Mouse (Mus musculus) heart, embryonic 12.5 days (tissue): ENCODE measurements around the gene Aip. TPM values are rescaled to one million over a fixed set of nuclear protein-coding genes. Genes with fewer than 3 reads are reported as not detected.

Experiments used
- ATAC-seq: fragments of 200-750 bp; cut with Nextera tagmentation; 2 replicates; pipeline ENCODE4 v1.8.0; 2017; ENCODE audit warnings: moderate TSS enrichment, moderate library complexity; ENCODE audit not compliant: insufficient number of reproducible peaks, low FRiP score
- H3K27ac ChIP-seq: fragments of 300-500 bp; sonication (generic); 2 replicates; pipeline ENCODE4 v1.5.1; 2016; ENCODE audit warnings: mild to moderate bottlenecking, moderate library complexity; ENCODE audit not compliant: poor library complexity, severe bottlenecking
- H3K27me3 ChIP-seq: fragments of 300-500 bp; sonication (generic); replicated peaks from 2 replicates; pipeline ENCODE4 v1.6.1; 2016; ENCODE audit warnings: mild to moderate bottlenecking, moderate library complexity
- H3K36me3 ChIP-seq: fragments of 300-500 bp; sonication (generic); 2 replicates; pipeline ENCODE4 v1.6.1; 2016; ENCODE audit warnings: mild to moderate bottlenecking, moderate library complexity
- H3K4me1 ChIP-seq: fragments of 300-500 bp; sonication (generic); replicated peaks from 2 replicates; pipeline ENCODE4 v1.6.1; 2016; ENCODE audit warnings: mild to moderate bottlenecking
- H3K4me2 ChIP-seq: fragments of 300-500 bp; sonication (generic); 2 replicates; pipeline ENCODE4 v1.6.1; 2016; ENCODE audit warnings: mild to moderate bottlenecking, moderate library complexity
- H3K4me3 ChIP-seq: fragments of 300-500 bp; sonication (generic); 2 replicates; pipeline ENCODE4 v1.5.1; 2016; ENCODE audit warnings: mild to moderate bottlenecking
- H3K9ac ChIP-seq: fragments of 300-500 bp; sonication (generic); 2 replicates; pipeline ENCODE4 v1.6.1; 2016; ENCODE audit warnings: mild to moderate bottlenecking, moderate library complexity
- H3K9me3 ChIP-seq: fragments of 300-500 bp; sonication (generic); replicated peaks from 2 replicates; pipeline ENCODE4 v1.6.1; 2016; ENCODE audit warnings: mild to moderate bottlenecking, moderate library complexity
- WGBS: fragments of 180-500 bp; shearing (Covaris S2); methylation state at CpG from one replicate; pipeline ENCODE4 v1.1.7; 2016; 5-methylcytosine and 5-hydroxymethylcytosine counted together
- polyA plus RNA-seq: library from polyadenylated mRNA; unstranded; fragments of >200 nt; fragmentation: Nextera tagmentation; extraction: Ambion mirVana; gene quantifications from 2 replicates; pipeline ENCODE4 v1.2.1, GENCODE M21; 2016

Gene Aip
- polyA plus RNA-seq, 1 experiment from 2014 or later = 80.4 TPM

DNA sequence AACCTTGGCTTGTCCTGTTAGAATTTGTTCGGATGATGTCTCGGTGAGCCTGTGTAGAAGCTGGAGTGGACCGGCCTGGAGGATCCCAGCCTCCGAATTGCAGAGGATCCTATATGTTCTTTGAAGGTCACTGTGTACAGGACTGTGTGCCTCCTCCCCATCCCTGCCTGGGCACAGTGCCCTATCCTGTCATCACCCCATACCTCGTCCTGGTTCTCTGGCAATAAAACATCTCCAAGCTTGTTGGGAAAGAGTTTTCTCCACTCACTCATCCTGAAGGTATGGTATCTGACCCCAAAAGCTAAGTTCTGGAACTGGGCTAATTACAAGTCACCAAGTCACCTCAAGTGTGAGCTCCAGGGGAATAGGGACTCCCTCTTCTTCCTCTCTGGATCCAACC, 38.6 kb downstream of the Aip start:
- H3K4me2 ChIP-seq = no peak overlapping the region
- peaks cover 54% of the 10 kb centered on the region for H3K27me3 ChIP-seq
- H3K4me3 ChIP-seq = no peak overlapping the region
- no peak overlapping the region for H3K9ac ChIP-seq
- H3K27ac ChIP-seq = no peak overlapping the region
- no peaks in the 10 kb centered on the region for H3K9me3 ChIP-seq
- H3K4me1 ChIP-seq = no peaks in the 10 kb centered on the region
- H3K36me3 ChIP-seq = no peaks in the 10 kb centered on the region
- no peak for ATAC-seq
- 64% methylated on average over 5 of the region's 5 CpGs for WGBS

DNA sequence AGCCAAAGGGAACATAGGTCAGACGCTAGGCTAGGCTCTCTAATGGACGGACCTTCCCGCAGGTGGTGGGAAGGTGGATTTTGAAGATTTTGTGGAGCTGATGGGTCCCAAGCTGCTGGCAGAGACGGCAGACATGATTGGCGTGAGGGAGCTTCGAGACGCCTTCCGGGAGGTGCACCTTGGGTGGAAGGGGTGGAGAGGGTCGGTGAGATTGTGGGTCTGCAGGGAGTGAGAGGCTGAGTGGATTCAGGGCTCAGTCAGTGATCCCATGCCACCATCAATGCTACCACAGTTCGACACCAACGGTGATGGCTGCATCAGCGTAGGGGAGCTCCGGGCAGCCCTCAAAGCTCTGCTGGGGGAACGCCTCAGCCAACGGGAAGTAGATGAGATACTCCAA, 39.5 kb downstream of the Aip start:
- Histone ChIP-seq H3K27me3 (peaks cover 59% of the 10 kb centered on the region), H3K4me1 (no peaks in the 10 kb centered on the region), H3K4me2 (no peak overlapping the region), H3K27ac (no peak overlapping the region), H3K9ac (no peak overlapping the region), H3K36me3 (no peaks in the 10 kb centered on the region), H3K4me3 (no peak overlapping the region), H3K9me3 (no peaks in the 10 kb centered on the region)
- no peak for ATAC-seq
- 89% methylated on average over 15 of the region's 15 CpGs for WGBS

DNA sequence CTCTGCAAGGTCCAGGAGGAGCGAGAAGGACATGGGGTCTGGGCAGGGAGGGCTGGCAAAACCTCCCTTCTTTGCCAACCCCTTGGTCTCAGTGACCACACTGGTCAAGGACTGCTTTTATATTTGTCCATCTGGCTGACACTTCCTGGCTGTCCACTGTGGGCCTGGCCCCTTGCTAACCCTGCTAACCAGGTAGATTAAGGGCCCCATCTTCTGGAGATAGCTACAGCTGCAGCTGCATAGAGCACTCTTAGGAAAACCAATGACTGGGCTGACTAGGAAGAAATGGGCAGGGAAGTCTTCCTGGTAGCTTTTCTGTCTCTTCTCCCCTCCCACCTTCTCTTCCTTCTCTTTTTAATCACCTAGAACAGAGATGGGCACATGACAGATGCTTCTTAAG, 40.7 kb downstream of the Aip start:
- ATAC-seq = no peak
- no peak overlapping the region for H3K27ac ChIP-seq
- H3K4me1 ChIP-seq = no peaks in the 10 kb centered on the region
- H3K36me3 ChIP-seq = no peaks in the 10 kb centered on the region
- H3K4me3 ChIP-seq = no peak overlapping the region
- 100% methylated on average over 1 of the region's 1 CpGs for WGBS
- peaks cover 59% of the 10 kb centered on the region for H3K27me3 ChIP-seq
- H3K9ac ChIP-seq = no peak overlapping the region
- no peak overlapping the region for H3K4me2 ChIP-seq
- no peaks in the 10 kb centered on the region for H3K9me3 ChIP-seq

DNA sequence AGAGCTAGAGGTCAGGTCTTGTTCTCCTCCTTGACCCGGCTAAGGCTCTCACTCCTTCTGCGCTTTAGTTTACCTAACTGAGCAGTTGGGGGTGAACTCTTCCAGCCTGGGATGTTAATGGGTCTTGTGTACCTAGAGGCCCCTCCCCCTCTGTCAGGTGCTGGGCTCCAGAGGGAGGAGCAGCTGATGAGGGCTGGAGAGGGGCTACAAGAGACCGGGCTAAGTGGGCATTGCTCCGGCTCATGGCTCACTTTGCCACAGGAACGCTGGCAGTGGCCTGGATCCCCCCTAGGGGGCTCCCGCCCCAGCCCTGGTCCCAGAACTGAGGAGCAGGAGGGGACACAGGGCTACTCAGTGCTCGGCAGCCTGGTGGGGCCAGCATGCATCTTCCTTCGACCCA, 41.8 kb downstream of the Aip start:
- Histone ChIP-seq H3K36me3 (no peaks in the 10 kb centered on the region), H3K4me3 (no peak overlapping the region), H3K4me2 (no peak overlapping the region), H3K9ac (no peak overlapping the region), H3K27me3 (peaks cover 51% of the 10 kb centered on the region), H3K27ac (no peak overlapping the region), H3K9me3 (no peaks in the 10 kb centered on the region), H3K4me1 (no peaks in the 10 kb centered on the region)
- 32% methylated on average over 8 of the region's 8 CpGs for WGBS
- ATAC-seq = peak; percentile 7; the same call in 1 of the 2 replicates

DNA sequence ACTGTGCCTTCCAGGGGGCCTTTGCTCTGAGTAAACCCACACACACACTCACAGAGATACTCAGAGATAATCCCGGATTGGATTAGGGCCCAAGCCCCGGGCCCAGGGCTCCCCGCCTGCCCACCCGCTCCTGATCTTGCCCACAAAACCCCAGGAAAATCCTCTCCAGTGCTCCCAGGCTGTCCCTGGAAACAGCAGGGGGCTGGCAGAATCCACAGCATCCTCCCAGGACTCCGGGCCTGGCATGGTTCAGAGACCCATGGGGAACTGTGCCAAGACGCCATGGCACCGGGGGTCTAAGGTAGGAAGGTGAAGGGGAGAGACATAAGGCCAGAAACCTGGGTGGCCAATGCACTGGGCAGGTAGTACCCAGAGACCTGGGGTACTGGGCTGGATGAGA, 42.3 kb downstream of the Aip start:
- H3K27ac ChIP-seq = no peak overlapping the region
- no peak for ATAC-seq
- H3K9ac ChIP-seq = no peak overlapping the region
- H3K4me3 ChIP-seq = no peak overlapping the region
- H3K9me3 ChIP-seq = no peaks in the 10 kb centered on the region
- no peak overlapping the region for H3K4me2 ChIP-seq
- peaks cover 46% of the 10 kb centered on the region for H3K27me3 ChIP-seq
- no peaks in the 10 kb centered on the region for H3K36me3 ChIP-seq
- no peaks in the 10 kb centered on the region for H3K4me1 ChIP-seq
- WGBS = 66% methylated on average over 7 of the region's 7 CpGs

DNA sequence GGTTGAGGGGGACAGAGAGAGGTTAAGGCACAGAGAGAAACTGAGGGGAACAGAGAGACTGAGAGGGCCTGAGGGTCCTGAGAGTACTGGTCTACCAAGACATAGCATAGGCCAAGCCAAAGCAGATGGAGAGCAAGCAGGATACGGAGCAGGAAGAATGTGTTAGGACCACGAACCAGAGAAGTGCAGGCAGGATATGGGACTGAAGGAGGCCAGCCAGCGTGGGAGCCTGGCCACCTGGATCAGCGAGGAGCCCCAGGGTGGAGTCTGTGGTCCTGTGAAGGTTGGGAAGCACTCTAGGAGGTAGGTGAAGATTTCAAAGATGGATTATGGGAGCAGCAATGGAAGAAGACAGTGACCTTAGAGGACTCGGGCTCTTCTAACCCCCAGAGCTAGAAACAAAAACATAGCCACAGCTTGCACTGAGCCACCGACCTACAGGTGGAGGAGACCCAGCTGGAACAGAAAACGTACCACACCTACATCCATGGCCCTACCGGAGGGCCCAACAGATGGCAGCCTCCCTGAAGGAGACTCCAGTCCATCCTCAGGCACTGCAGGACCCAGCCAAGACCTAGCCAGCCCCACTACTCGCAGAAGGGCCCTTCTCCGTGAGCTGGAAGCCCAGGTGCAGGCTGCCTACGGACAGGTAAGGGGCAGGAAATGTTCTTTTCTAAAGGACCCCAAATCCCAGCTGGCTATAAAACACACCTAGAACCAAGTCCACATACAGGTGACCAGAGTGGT, 43.3 kb downstream of the Aip start:
- ATAC-seq = no peak
- no peak overlapping the region for H3K27ac ChIP-seq
- no peaks in the 10 kb centered on the region for H3K36me3 ChIP-seq
- H3K4me2 ChIP-seq = no peak overlapping the region
- no peaks in the 10 kb centered on the region for H3K9me3 ChIP-seq
- no peak overlapping the region for H3K9ac ChIP-seq
- no peak overlapping the region for H3K4me3 ChIP-seq
- peaks cover 43% of the 10 kb centered on the region for H3K27me3 ChIP-seq
- no peaks in the 10 kb centered on the region for H3K4me1 ChIP-seq
- WGBS = 75% methylated on average over 11 of the region's 11 CpGs

DNA sequence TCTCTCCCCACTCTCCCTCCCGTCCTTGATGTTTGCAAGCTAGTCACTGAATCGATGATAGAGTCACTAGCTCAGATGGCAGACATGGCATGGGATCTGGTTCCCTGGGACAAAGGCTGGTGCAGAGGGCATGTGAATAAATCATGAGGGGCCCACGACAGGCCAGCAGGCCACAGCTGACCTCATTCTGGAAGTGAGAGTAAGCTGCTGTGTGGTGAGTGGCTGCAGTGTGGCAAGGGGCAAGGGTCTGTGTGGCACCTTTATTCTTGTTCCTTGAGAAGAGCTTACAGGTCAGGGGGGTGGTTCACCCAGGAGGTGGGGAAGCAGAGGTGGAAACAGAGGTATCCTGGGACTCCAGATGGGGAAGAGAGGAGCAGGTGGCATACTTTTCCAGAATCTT, 44.3 kb downstream of the Aip start, which contains the start of gene Cabp2:
Gene Cabp2, plus strand, starts transcription at position 185 of the 400 bp plus-strand sequence.
- peaks cover 42% of the 10 kb centered on the region for H3K27me3 ChIP-seq
- WGBS = 74% methylated on average over 3 of the region's 3 CpGs
- no peak for ATAC-seq
- no peaks in the 10 kb centered on the region for H3K9me3 ChIP-seq
- H3K9ac ChIP-seq = no peak within 1 kb of the TSS
- H3K4me2 ChIP-seq = no peak within 1 kb of the TSS
- no peak within 1 kb of the TSS for H3K4me3 ChIP-seq
- no peaks in the 10 kb centered on the region for H3K4me1 ChIP-seq
- no peak within 1 kb of the TSS for H3K27ac ChIP-seq
- no peaks in the 10 kb centered on the region for H3K36me3 ChIP-seq

DNA sequence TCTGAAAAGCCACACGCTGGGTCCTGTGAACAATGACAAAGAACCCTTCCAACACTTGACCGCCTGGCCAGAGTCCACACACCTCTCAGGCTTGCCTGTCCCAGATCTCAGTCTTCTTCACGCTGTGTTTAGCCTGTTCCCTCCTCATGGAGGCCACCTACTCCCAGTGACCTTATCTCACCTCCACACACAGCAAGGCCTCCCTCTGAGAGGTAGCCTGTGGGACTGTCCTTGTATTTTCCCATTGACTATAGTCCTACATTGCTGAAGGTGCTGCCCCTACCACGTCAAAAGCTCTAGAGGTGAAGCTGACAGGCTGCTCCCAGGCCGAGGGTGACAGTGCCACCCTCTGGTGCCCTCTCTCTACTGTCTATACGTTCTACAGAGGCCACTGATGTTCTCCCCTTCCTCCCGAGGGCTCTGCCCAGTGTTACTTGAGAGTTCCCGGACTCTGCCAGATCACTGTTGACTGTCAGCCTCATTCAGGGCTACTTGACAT, 45.1 kb downstream of the Aip start:
- no peak overlapping the region for H3K4me3 ChIP-seq
- peaks cover 34% of the 10 kb centered on the region for H3K27me3 ChIP-seq
- H3K9ac ChIP-seq = no peak overlapping the region
- no peaks in the 10 kb centered on the region for H3K4me1 ChIP-seq
- WGBS = 62% methylated on average over 8 of the region's 8 CpGs
- H3K4me2 ChIP-seq = no peak overlapping the region
- no peaks in the 10 kb centered on the region for H3K9me3 ChIP-seq
- H3K27ac ChIP-seq = no peak overlapping the region
- no peaks in the 10 kb centered on the region for H3K36me3 ChIP-seq
- no peak for ATAC-seq

DNA sequence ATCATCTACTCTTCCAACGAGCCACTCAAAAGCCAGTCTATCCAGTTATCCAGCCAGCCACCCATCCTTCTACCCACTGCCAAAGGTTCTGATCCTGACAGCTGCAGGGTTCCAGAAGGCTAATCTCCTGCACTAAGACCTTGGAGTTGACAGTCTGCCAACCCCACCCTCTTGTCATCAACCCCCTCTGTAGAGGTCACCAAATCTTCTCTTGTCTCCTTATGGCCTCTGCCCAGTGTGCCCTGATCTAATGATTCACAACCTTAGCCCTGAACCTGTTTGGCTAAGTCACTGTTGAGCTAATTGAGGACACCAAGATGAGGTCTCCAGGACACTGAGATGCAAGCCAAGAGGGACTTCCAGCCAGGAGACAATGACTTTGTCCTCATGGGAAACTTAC, 46.1 kb downstream of the Aip start:
- ATAC-seq = no peak
- Histone ChIP-seq H3K4me1 (no peaks in the 10 kb centered on the region), H3K4me2 (no peak overlapping the region), H3K27me3 (peaks cover 29% of the 10 kb centered on the region), H3K27ac (no peak overlapping the region), H3K4me3 (no peak overlapping the region), H3K36me3 (no peaks in the 10 kb centered on the region), H3K9me3 (no peaks in the 10 kb centered on the region), H3K9ac (no peak overlapping the region)
- 75% methylated on average over 1 of the region's 1 CpGs for WGBS

DNA sequence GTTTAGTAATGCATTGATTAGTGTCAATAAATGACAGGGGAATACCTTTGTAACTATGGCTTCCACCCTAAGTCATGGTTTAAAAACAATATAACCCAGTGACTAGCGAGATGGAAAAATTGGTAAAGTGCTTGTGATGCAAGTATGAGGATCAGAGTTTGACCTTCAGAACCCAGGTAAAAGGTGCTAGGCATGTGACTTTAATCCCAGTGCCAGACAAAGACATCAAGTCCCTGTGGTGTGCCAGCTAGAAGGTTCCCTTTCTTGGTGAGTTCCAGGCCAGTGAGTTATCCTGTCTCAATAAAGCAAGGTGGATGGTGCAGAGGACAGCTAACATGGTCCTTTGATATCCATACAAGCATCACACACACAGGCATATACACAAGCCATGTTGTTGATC, 50.1 kb downstream of the Aip start:
- H3K27me3 ChIP-seq = no peaks in the 10 kb centered on the region; the same call in 1 of the 2 replicates
- no peak overlapping the region for H3K4me3 ChIP-seq
- no peak overlapping the region for H3K9ac ChIP-seq
- H3K27ac ChIP-seq = no peak overlapping the region
- H3K4me1 ChIP-seq = no peaks in the 10 kb centered on the region
- 82% methylated on average over 1 of the region's 1 CpGs for WGBS
- H3K9me3 ChIP-seq = no peaks in the 10 kb centered on the region
- no peak overlapping the region for H3K4me2 ChIP-seq
- no peak for ATAC-seq
- H3K36me3 ChIP-seq = no peaks in the 10 kb centered on the region

DNA sequence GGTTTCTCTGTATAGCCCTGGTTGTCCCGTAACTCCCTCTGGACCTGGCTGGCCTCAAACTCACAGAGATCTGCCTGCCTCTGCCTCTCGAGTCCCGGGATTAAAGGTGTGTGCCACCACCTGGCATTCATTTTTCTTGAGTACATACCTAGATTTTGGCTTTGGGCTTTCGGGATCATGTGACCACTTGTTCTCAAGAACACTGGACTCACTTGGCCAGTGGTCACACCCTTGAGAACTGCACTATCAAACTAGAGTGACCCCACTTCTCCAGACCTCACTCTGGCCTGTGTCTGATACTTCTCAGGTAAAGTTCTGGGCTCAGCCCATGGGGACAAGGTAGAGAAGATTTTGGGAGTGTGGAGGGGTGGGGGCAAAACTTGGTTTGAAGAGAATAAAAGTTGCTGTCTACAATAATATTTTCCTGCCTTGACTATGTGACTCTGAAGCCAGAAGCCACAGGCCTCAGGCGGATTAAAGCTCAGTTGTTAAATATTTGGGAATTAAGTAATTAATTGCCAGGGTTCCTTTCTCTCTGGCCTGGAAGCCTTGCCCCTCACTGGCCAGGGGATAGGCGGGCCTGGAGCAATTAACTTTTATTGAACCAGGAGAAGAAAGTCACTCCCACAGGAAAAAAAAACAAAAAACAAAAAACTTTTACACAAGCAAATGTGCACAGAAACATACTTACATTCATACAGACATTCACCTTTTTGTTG, 52.8 kb downstream of the Aip start:
- WGBS = 79% methylated on average over 6 of the region's 6 CpGs
- ATAC-seq = no peak
- H3K36me3 ChIP-seq = no peaks in the 10 kb centered on the region
- H3K4me1 ChIP-seq = no peaks in the 10 kb centered on the region
- no peaks in the 10 kb centered on the region for H3K9me3 ChIP-seq
- no peak overlapping the region for H3K4me2 ChIP-seq
- no peaks in the 10 kb centered on the region for H3K27me3 ChIP-seq
- H3K4me3 ChIP-seq = no peak overlapping the region
- no peak overlapping the region for H3K27ac ChIP-seq
- H3K9ac ChIP-seq = no peak overlapping the region
